ENCODE assay signal across 11 mouse cellular contexts in the genomic region with DNA sequence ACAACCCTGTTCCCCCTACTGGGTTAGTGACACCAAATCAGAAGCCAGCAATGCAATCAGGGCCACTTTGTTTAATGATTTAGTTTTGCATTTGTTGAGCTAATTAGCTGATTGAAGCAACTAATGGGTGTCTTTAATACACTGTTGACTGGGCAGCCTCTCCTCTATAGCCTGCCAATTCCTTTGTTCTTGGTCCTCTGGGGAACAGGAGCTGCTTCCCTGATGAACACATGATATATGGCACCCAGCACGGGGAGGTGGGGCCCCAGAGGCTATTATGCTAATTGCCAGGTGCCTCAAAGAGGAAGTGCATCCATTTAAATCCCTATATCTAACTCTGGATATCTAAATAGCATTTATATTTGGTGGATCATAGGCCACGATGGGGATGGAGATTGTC.
DNase-seq lines count a peak whose midpoint lies in the region; ATAC-seq lines count a peak whose summit lies in the region.
"Had no signal": no experiment of that assay in that cellular context is flagged by ENCODE, and none has a peak within 500 bp of the region (broad histone marks: within the 10 kb centered on the region; RNA-seq: fewer than 3 reads in every experiment).

No protein-coding gene starts in this region.

- WGBS in hindbrain, embryonic 14.5 days = 20% methylated on average over 2 of the region's 2 CpGs

- H3K9ac ChIP-seq in hindbrain, embryonic 14.5 days = no peak overlapping the region
- H3K9ac ChIP-seq: lung, embryonic 14.5 days; stomach, embryonic 15.5 days had no signal

- no peak overlapping the region for H3K4me2 ChIP-seq in hindbrain, embryonic 14.5 days (replicated peaks)
- H3K4me2 ChIP-seq: lung, embryonic 14.5 days; stomach, embryonic 15.5 days had no signal

- no peaks in the 10 kb centered on the region for H3K36me3 ChIP-seq in hindbrain, embryonic 14.5 days (replicated peaks; ENCODE audit: control insufficient read depth, insufficient read depth)
- H3K36me3 ChIP-seq: stomach, embryonic 15.5 days had no signal

- peak overlapping the region; percentile 54 for H3K27ac ChIP-seq in hindbrain, embryonic 14.5 days
- H3K27ac ChIP-seq: stomach, embryonic 15.5 days had no signal

- DNase-seq in heart, adult 8-10 months (ENCODE audit: low spot score) = peak; percentile 34
- no peak for DNase-seq in heart, postnatal 10 days
- peak; percentile 17 for DNase-seq in brain, adult 2 months (ENCODE audit: low read depth, low spot score)
- DNase-seq in hindbrain, embryonic 14.5 days (ENCODE audit: low spot score) = peak; percentile 65
- peak; percentile 69 for DNase-seq in mesoderm, embryonic 11.5 days (ENCODE audit: low read depth, low spot score)
- no peak for DNase-seq in gastrocnemius, postnatal 36 days
- DNase-seq in spleen, postnatal 10 days (ENCODE audit: low spot score in 2 of 2) = no peak
- no peak for DNase-seq in ovary, adult 18-20 months (ENCODE audit: low spot score)
- DNase-seq: cerebellum, adult 18-20 months; lung, embryonic 14.5 days had no signal

- no peaks in the 10 kb centered on the region for H3K27me3 ChIP-seq in hindbrain, embryonic 14.5 days (ENCODE audit: control insufficient read depth, insufficient read depth, low read length)
- H3K27me3 ChIP-seq: stomach, embryonic 15.5 days had no signal

- H3K4me1 ChIP-seq in hindbrain, embryonic 14.5 days (replicated peaks; ENCODE audit: control insufficient read depth, insufficient read depth, low read length) = peaks cover 22% of the 10 kb centered on the region

- peak; percentile 87 for ATAC-seq in hindbrain, embryonic 14.5 days (ENCODE audit: low FRiP score)

- intact Hi-C loops in heart, postnatal 10 days (cut with DNase I) = no loop called here
- intact Hi-C loops in gastrocnemius, postnatal 36 days (cut with DNase I) = no loop called here

- H3K9me3 ChIP-seq in hindbrain, embryonic 14.5 days (ENCODE audit: control insufficient read depth, low read length) = no peaks in the 10 kb centered on the region
- H3K9me3 ChIP-seq: stomach, embryonic 15.5 days had no signal

- no peak overlapping the region for H3K4me3 ChIP-seq in hindbrain, embryonic 14.5 days (replicated peaks; ENCODE audit: low read length)
- H3K4me3 ChIP-seq: stomach, embryonic 15.5 days had no signal

Comparison
In these comparisons a context has a peak if more than half of its experiments do, and no peak if none do; other contexts are left out.
1. DNase-seq: peak in heart, adult 8-10 months (single experiment), brain, adult 2 months (single experiment), hindbrain, embryonic 14.5 days (single experiment) and mesoderm, embryonic 11.5 days (single experiment); none in heart, postnatal 10 days (0 of 2), gastrocnemius, postnatal 36 days (0 of 2), spleen, postnatal 10 days (0 of 2) and ovary, adult 18-20 months (single experiment).